Mouse (Mus musculus): ENCODE measurements around the gene Zbtb46. TPM values are rescaled to one million over a fixed set of nuclear protein-coding genes. Genes with fewer than 3 reads are reported as not detected.

Gene Zbtb46
- total RNA-seq, 4 experiments from 2014 or later, result 7.9 to 10.4 (median 9.3) TPM

GRCm38 (mm10) chr2:181364860-181365596 is 94.2 kb downstream of the Zbtb46 start, which contains the start of the genes Zgpat and Arfrp1:
Zgpat (plus strand) TSS chr2:181364928.
Arfrp1 (minus strand) TSS chr2:181365404.
- peak; percentile 70 to 81 for DNase-seq (ENCODE audit: low spot score in 2 of 2)

- no peak for DNase-seq (ENCODE audit: low spot score in 2 of 2)
Observed at GRCm38 (mm10) chr2:181364487-181364859, 94.8 kb downstream of the Zbtb46 start.

- no peak for DNase-seq (ENCODE audit: low spot score in 2 of 2)
Observed at GRCm38 (mm10) chr2:181363946-181364345, 95.3 kb downstream of the Zbtb46 start.

- no peak for DNase-seq (ENCODE audit: low spot score in 2 of 2)
Observed at GRCm38 (mm10) chr2:181356780-181357179, 102.4 kb downstream of the Zbtb46 start.

- DNase-seq (ENCODE audit: low spot score in 2 of 2), result no peak
Observed at GRCm38 (mm10) chr2:181342766-181343165, 116.5 kb downstream of the Zbtb46 start.

- no peak for DNase-seq (ENCODE audit: low spot score in 2 of 2)
Observed at GRCm38 (mm10) chr2:181340426-181340825, 118.8 kb downstream of the Zbtb46 start.

Other genes with a start within 250 kb of the Zbtb46 start
- under 1 TPM in 3 of 4 experiments, not detected in 1; 0.24 to 0.34 (median 0.31) TPM for gene Srms, start 246.2 kb downstream of the Zbtb46 start, total RNA-seq (2022)
- gene Fndc11, start 239.4 kb downstream of the Zbtb46 start, total RNA-seq (2022), result not detected
- 1 to 10 TPM; 2.6 to 3.6 (median 2.9) TPM for gene Helz2, start 217.4 kb downstream of the Zbtb46 start, total RNA-seq (2022)
- 10 to 100 TPM; 17.1 to 22.9 (median 20.9) TPM for gene Gmeb2, start 171.4 kb downstream of the Zbtb46 start, total RNA-seq (2022)
- 100 to 1,000 TPM; 530 to 604 (median 573) TPM for gene Stmn3, start 144.9 kb downstream of the Zbtb46 start, total RNA-seq (2022)
- gene Rtel1, start 139.7 kb downstream of the Zbtb46 start, total RNA-seq (2022), result 10 to 100 TPM; 26.1 to 41.3 (median 37.1) TPM
- gene Zgpat, start 94.5 kb downstream of the Zbtb46 start, total RNA-seq (2022), result 10 to 100 TPM; 69.8 to 88.2 (median 76.7) TPM
- 10 to 100 TPM; 43.4 to 54.5 (median 50.7) TPM for gene Arfrp1, start 94.0 kb downstream of the Zbtb46 start, total RNA-seq (2022)
- gene Lime1, start 79.3 kb downstream of the Zbtb46 start, total RNA-seq (2022), result 10 to 100 TPM; 31.4 to 58.3 (median 42.7) TPM
- gene Abhd16b, start 33.8 kb upstream of the Zbtb46 start, total RNA-seq (2022), result not detected
- gene Tpd52l2, start 37.7 kb upstream of the Zbtb46 start, total RNA-seq (2022), result 10 to 100 TPM; 66.3 to 83.4 (median 80.6) TPM
- gene Dnajc5, start 61.1 kb upstream of the Zbtb46 start, total RNA-seq (2022), result 100 to 1,000 TPM; 243 to 289 (median 265) TPM
- gene Uckl1, start 125.5 kb upstream of the Zbtb46 start, total RNA-seq (2022), result 10 to 100 TPM; 69.9 to 90.4 (median 73.4) TPM
- 10 to 100 TPM; 59.5 to 63.3 (median 59.8) TPM for gene Prpf6, start 132.4 kb upstream of the Zbtb46 start, total RNA-seq (2022)
- gene Zfp512b, start 133.4 kb upstream of the Zbtb46 start, total RNA-seq (2022), result 100 to 1,000 TPM in 1 of 4 experiments, 10 to 100 TPM in 3; 89.3 to 104 (median 93.8) TPM
- 10 to 100 TPM; 14.1 to 17.8 (median 16.2) TPM for gene Samd10, start 139.8 kb upstream of the Zbtb46 start, total RNA-seq (2022)
- 1 to 10 TPM in 1 of 4 experiments, under 1 TPM in 2, not detected in 1; 0.61 to 1.8 (median 0.87) TPM for gene Gm29797, start 197.6 kb upstream of the Zbtb46 start, total RNA-seq (2022)
- gene Sox18, start 212.2 kb upstream of the Zbtb46 start, total RNA-seq (2022), result 10 to 100 TPM in 3 of 4 experiments, 1 to 10 TPM in 1; 7.6 to 11.3 (median 10.9) TPM
- gene Tcea2, start 220.9 kb upstream of the Zbtb46 start, total RNA-seq (2022), result 10 to 100 TPM; 53.6 to 71.8 (median 69.3) TPM
- gene Rgs19, start 234.6 kb upstream of the Zbtb46 start, total RNA-seq (2022), result 10 to 100 TPM; 39.6 to 51.5 (median 42.7) TPM
- gene Lkaaear1, start 239.0 kb upstream of the Zbtb46 start, total RNA-seq (2022), result not detected

Data from layer of hippocampus, adult 8-10 months (tissue).